In the genomic region with DNA sequence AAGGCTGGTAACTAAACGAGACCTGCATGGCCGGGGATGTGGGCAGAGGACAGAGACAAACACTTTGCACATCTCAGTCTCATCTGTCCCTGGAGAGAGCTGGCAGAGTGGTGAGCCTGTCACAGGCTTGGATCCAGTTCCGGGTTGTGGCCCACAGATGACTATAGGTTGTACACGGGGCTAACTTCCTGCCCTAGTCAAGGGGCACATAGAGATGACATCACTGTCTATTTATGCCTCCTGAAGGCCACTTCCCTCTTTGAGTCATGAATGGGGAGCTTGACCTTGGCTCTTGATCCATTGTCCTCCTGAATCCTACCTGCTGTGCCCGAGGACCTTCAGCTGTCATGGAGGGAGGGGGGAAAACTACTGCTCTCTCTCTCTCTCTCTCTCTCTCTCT, we compare ENCODE assay signal across 10 mouse cellular contexts. TPM values are rescaled to one million over a fixed set of nuclear protein-coding genes. Genes with fewer than 3 reads are reported as not detected.
DNase-seq lines count a peak whose midpoint lies in the region; ATAC-seq lines count a peak whose summit lies in the region.
"Had no signal": no experiment of that assay in that cellular context is flagged by ENCODE, and none has a peak within 500 bp of the region (broad histone marks: within the 10 kb centered on the region; RNA-seq: fewer than 3 reads in every experiment).

No protein-coding gene starts in this region.

- no peaks in the 10 kb centered on the region for H3K27me3 ChIP-seq in heart, embryonic 11.5 days (ENCODE audit: control insufficient read depth, insufficient read depth, low read length)
- H3K27me3 ChIP-seq: limb, embryonic 12.5 days; Patski had no signal

- H3K79me2 ChIP-seq in macrophage (ENCODE audit: inconsistent target), result peaks cover 100% of the 10 kb centered on the region

- H3K9ac ChIP-seq in heart, embryonic 11.5 days (ENCODE audit: low read depth, low read length), result no peak overlapping the region
- H3K9ac ChIP-seq: limb, embryonic 12.5 days had no signal

- H3K36me3 ChIP-seq in heart, embryonic 11.5 days (ENCODE audit: control insufficient read depth, insufficient read depth, low read length), result no peaks in the 10 kb centered on the region
- H3K36me3 ChIP-seq in macrophage (ENCODE audit: inconsistent target), result no peaks in the 10 kb centered on the region

- peak overlapping the region; percentile 27 for H3K4me2 ChIP-seq in heart, embryonic 11.5 days
- H3K4me2 ChIP-seq: limb, embryonic 12.5 days had no signal

- no peak overlapping the region for H3K4me3 ChIP-seq in heart, embryonic 11.5 days (ENCODE audit: low read depth, low read length)
- H3K4me3 ChIP-seq in brown adipose tissue, adult 24 weeks (ENCODE audit: insufficient read depth, low read depth, low read length), result no peak overlapping the region
- no peak overlapping the region for H3K4me3 ChIP-seq in macrophage (ENCODE audit: inconsistent target)
- H3K4me3 ChIP-seq: limb, embryonic 12.5 days had no signal

- DNase-seq in heart, postnatal 14 days, result no peak
- peak; percentile 44 for DNase-seq in CD4-positive helper T cell, adult 2 months (ENCODE audit: low read depth, low spot score)
- DNase-seq in ovary, postnatal 14 days (ENCODE audit: low spot score), result no peak
- no peak for DNase-seq in gastrocnemius, postnatal 14 days
- DNase-seq in kidney, adult 11 months, result no peak

- no peak for ATAC-seq in heart, embryonic 11.5 days (replicated peaks; ENCODE audit: insufficient number of reproducible peaks, low FRiP score, low TSS enrichment)
- ATAC-seq: Patski had no signal

- peak overlapping the region; percentile 64 for H3K27ac ChIP-seq in heart, embryonic 11.5 days (ENCODE audit: low read depth, low read length)
- H3K27ac ChIP-seq in brown adipose tissue, adult 24 weeks (replicated peaks; ENCODE audit: low read depth, low read length), result peak overlapping the region; percentile 59
- peak overlapping the region; percentile 97 for H3K27ac ChIP-seq in macrophage
- H3K27ac ChIP-seq: limb, embryonic 12.5 days had no signal

- 35% methylated on average over 5 of the region's 5 CpGs for WGBS in heart, embryonic 11.5 days (ENCODE audit: insufficient replicate concordance)
- WGBS in macrophage (ENCODE audit: missing documents), result 39% methylated on average over 4 of the region's 5 CpGs

- intact Hi-C loops in heart, postnatal 14 days (cut with DNase I), result no loop called here
- intact Hi-C loops in gastrocnemius, postnatal 14 days (cut with DNase I; ENCODE audit: low total_unique reads), result no loop called here

- H3K9me3 ChIP-seq in heart, embryonic 11.5 days (replicated peaks; ENCODE audit: control insufficient read depth, low read length), result no peaks in the 10 kb centered on the region
- H3K9me3 ChIP-seq: limb, embryonic 12.5 days had no signal

- H3K4me1 ChIP-seq in heart, embryonic 11.5 days (ENCODE audit: control insufficient read depth, insufficient read depth, low read length), result peaks cover 95% of the 10 kb centered on the region
- H3K4me1 ChIP-seq in brown adipose tissue, adult 24 weeks (ENCODE audit: control insufficient read depth, insufficient read depth, insufficient read length, low read length), result peaks cover 93% of the 10 kb centered on the region

RNA-seq across cellular contexts. Expression of a gene that starts 25.1 kb away (rescaled TPM):
- 34.9 and 36.2 TPM in 2 replicates for polyA plus RNA-seq in heart, embryonic 11.5 days (2014; fragmentation: Nextera tagmentation; extraction: Ambion mirVana)
- 10 to 100 TPM; 53.9 to 59.4 TPM for total RNA-seq in heart, postnatal 14 days (2021)
- 15.0 and 17.0 TPM in 2 replicates for polyA plus RNA-seq in brown adipose tissue, adult 24 weeks (2012; ENCODE audit: insufficient read depth, insufficient read length, missing spikeins)
- 100 to 1,000 TPM; 201 to 426 (median 339) TPM for total RNA-seq in macrophage (2018; cell fraction: chromatin; rRNA removed)
- 100 to 1,000 TPM; 130 to 224 (median 189) TPM for total RNA-seq in macrophage (2018; cell fraction: cytosol; rRNA removed)
- 100 to 1,000 TPM; 176 to 364 (median 261) TPM for total RNA-seq in macrophage (2018; cell fraction: nucleus; rRNA removed)
- 74.5 to 135 TPM (median 101 TPM) in 3 replicates for polyA plus RNA-seq in macrophage (2018)
- 10 to 100 TPM; 30.3 to 36.0 TPM for total RNA-seq in gastrocnemius, postnatal 14 days (2021)
